Mouse (Mus musculus) megakaryocyte progenitor cell, adult 5-6 weeks (primary cell): Measurements from ENCODE around the gene C030005K15Rik. TPM values are rescaled to one million over a fixed set of nuclear protein-coding genes. Genes with fewer than 3 reads are reported as not detected.

Experiments
- total RNA-seq, 2 experiments: library from RNA; stranded (forward) in 1 of 2; stranded (reverse) in 1 of 2; fragments of 157-497, 149-512 nt in 1 of 2; fragments of 200-1000 nt in 1 of 2; gene quantifications; 2 replicates each; pipeline versions ENCODE4 v1.2.3 to v1.2.4; 2015 to 2017

C030005K15Rik gene
- total RNA-seq, 2 experiments from 2014 or later, result not detected

Other genes with a start within 250 kb of the C030005K15Rik start
- gene Dcn, start 247.1 kb downstream of the C030005K15Rik start, total RNA-seq (2015), result not detected in 2 replicates
- gene Dcn, start 247.1 kb downstream of the C030005K15Rik start, total RNA-seq (2017), result not detected in 2 replicates
- 0.54 TPM in 1 of 2 replicates, not detected in the other for gene Lum, start 161.6 kb downstream of the C030005K15Rik start, total RNA-seq (2015)
- not detected in 2 replicates for gene Lum, start 161.6 kb downstream of the C030005K15Rik start, total RNA-seq (2017)
- gene Kera, start 119.9 kb downstream of the C030005K15Rik start, total RNA-seq (2015), result not detected in 2 replicates
- gene Kera, start 119.9 kb downstream of the C030005K15Rik start, total RNA-seq (2017), result not detected in 2 replicates
- gene Epyc, start 82.7 kb downstream of the C030005K15Rik start, total RNA-seq (2015), result not detected in 2 replicates
- gene Epyc, start 82.7 kb downstream of the C030005K15Rik start, total RNA-seq (2017), result not detected in 2 replicates
- gene Ccer1, start 33.7 kb downstream of the C030005K15Rik start, total RNA-seq (2015), result not detected in 2 replicates
- gene Ccer1, start 33.7 kb downstream of the C030005K15Rik start, total RNA-seq (2017), result not detected in 2 replicates